Mouse (Mus musculus): Measurements from ENCODE around the gene Ivd. TPM values are rescaled to one million over a fixed set of nuclear protein-coding genes. Genes with fewer than 3 reads are reported as not detected.

Gene Ivd
- polyA plus RNA-seq, 1 experiment from 2014 or later, result 50.4 TPM

- Histone ChIP-seq H3K27me3 (replicated peaks; ENCODE audit: control insufficient read depth, insufficient read depth, low read length) (no peaks in the 10 kb centered on the region), H3K36me3 (ENCODE audit: control insufficient read depth, insufficient read depth) (no peaks in the 10 kb centered on the region), H3K27ac (ENCODE audit: low read length) (no peak overlapping the region), H3K4me2 (ENCODE audit: low read length) (no peak overlapping the region), H3K9me3 (ENCODE audit: control insufficient read depth, low read length) (no peaks in the 10 kb centered on the region; the same call in 1 of the 2 replicates), H3K4me3 (replicated peaks; ENCODE audit: low read length) (no peak overlapping the region), H3K9ac (replicated peaks; ENCODE audit: low read depth, low read length) (no peak overlapping the region), H3K4me1 (replicated peaks; ENCODE audit: control insufficient read depth, insufficient read depth, low read length) (peaks cover 1% of the 10 kb centered on the region)
- 68% methylated on average over 5 of the region's 5 CpGs for WGBS
- ATAC-seq, result no peak
Measured at GRCm38 (mm10) chr2:118841186-118841585, 20.6 kb upstream of the Ivd start.

- Histone ChIP-seq H3K4me3 (replicated peaks; ENCODE audit: low read length) (no peak overlapping the region), H3K27ac (ENCODE audit: low read length) (no peak overlapping the region), H3K36me3 (ENCODE audit: control insufficient read depth, insufficient read depth) (no peaks in the 10 kb centered on the region), H3K4me2 (ENCODE audit: low read length) (no peak overlapping the region), H3K4me1 (replicated peaks; ENCODE audit: control insufficient read depth, insufficient read depth, low read length) (peaks cover 3% of the 10 kb centered on the region), H3K9ac (replicated peaks; ENCODE audit: low read depth, low read length) (no peak overlapping the region), H3K9me3 (ENCODE audit: control insufficient read depth, low read length) (no peaks in the 10 kb centered on the region; the same call in 1 of the 2 replicates), H3K27me3 (replicated peaks; ENCODE audit: control insufficient read depth, insufficient read depth, low read length) (no peaks in the 10 kb centered on the region)
- ATAC-seq, result no peak
- 94% methylated on average over 4 of the region's 4 CpGs for WGBS
Measured at GRCm38 (mm10) chr2:118841774-118842173, 20.0 kb upstream of the Ivd start.

GRCm38 (mm10) chr2:118844427-118844826 is 17.3 kb upstream of the Ivd start:
- Histone ChIP-seq H3K27ac (ENCODE audit: low read length) (no peak overlapping the region), H3K4me2 (ENCODE audit: low read length) (no peak overlapping the region), H3K4me1 (replicated peaks; ENCODE audit: control insufficient read depth, insufficient read depth, low read length) (peaks cover 3% of the 10 kb centered on the region), H3K4me3 (replicated peaks; ENCODE audit: low read length) (no peak overlapping the region), H3K27me3 (replicated peaks; ENCODE audit: control insufficient read depth, insufficient read depth, low read length) (no peaks in the 10 kb centered on the region), H3K36me3 (ENCODE audit: control insufficient read depth, insufficient read depth) (no peaks in the 10 kb centered on the region), H3K9ac (replicated peaks; ENCODE audit: low read depth, low read length) (no peak overlapping the region), H3K9me3 (ENCODE audit: control insufficient read depth, low read length) (no peaks in the 10 kb centered on the region; the same call in 1 of the 2 replicates)
- 88% methylated on average over 3 of the region's 3 CpGs for WGBS
- ATAC-seq, result no peak

GRCm38 (mm10) chr2:118846246-118846645 is 15.5 kb upstream of the Ivd start:
- Histone ChIP-seq H3K36me3 (ENCODE audit: control insufficient read depth, insufficient read depth) (no peaks in the 10 kb centered on the region), H3K27me3 (replicated peaks; ENCODE audit: control insufficient read depth, insufficient read depth, low read length) (no peaks in the 10 kb centered on the region), H3K9me3 (ENCODE audit: control insufficient read depth, low read length) (no peaks in the 10 kb centered on the region; the same call in 1 of the 2 replicates), H3K27ac (ENCODE audit: low read length) (no peak overlapping the region), H3K4me2 (ENCODE audit: low read length) (no peak overlapping the region), H3K4me1 (replicated peaks; ENCODE audit: control insufficient read depth, insufficient read depth, low read length) (peaks cover 3% of the 10 kb centered on the region), H3K9ac (replicated peaks; ENCODE audit: low read depth, low read length) (no peak overlapping the region), H3K4me3 (replicated peaks; ENCODE audit: low read length) (no peak overlapping the region)
- 50% methylated on average over 7 of the region's 7 CpGs for WGBS
- peak; percentile 49; the same call in 1 of the 2 replicates for ATAC-seq

GRCm38 (mm10) chr2:118851756-118852155 is 10.0 kb upstream of the Ivd start:
- H3K9me3 ChIP-seq (ENCODE audit: control insufficient read depth, low read length), result no peaks in the 10 kb centered on the region
- no peaks in the 10 kb centered on the region for H3K36me3 ChIP-seq (ENCODE audit: control insufficient read depth, insufficient read depth)
- no peaks in the 10 kb centered on the region for H3K27me3 ChIP-seq (replicated peaks; ENCODE audit: control insufficient read depth, insufficient read depth, low read length)
- WGBS, result 39% methylated on average over 3 of the region's 3 CpGs
- no peaks in the 10 kb centered on the region for H3K4me1 ChIP-seq (replicated peaks; ENCODE audit: control insufficient read depth, insufficient read depth, low read length)
- H3K4me3 ChIP-seq (replicated peaks; ENCODE audit: low read length), result no peak overlapping the region
- no peak for ATAC-seq
- H3K27ac ChIP-seq (ENCODE audit: low read length), result no peak overlapping the region
- H3K4me2 ChIP-seq (ENCODE audit: low read length), result no peak overlapping the region
- H3K9ac ChIP-seq (replicated peaks; ENCODE audit: low read depth, low read length), result no peak overlapping the region

- Histone ChIP-seq H3K9ac (replicated peaks; ENCODE audit: low read depth, low read length) (peak overlapping the region; percentile 76), H3K9me3 (ENCODE audit: control insufficient read depth, low read length) (no peaks in the 10 kb centered on the region), H3K27me3 (replicated peaks; ENCODE audit: control insufficient read depth, insufficient read depth, low read length) (no peaks in the 10 kb centered on the region), H3K4me1 (replicated peaks; ENCODE audit: control insufficient read depth, insufficient read depth, low read length) (peaks cover 12% of the 10 kb centered on the region), H3K4me3 (replicated peaks; ENCODE audit: low read length) (peak overlapping the region; percentile 78), H3K36me3 (ENCODE audit: control insufficient read depth, insufficient read depth) (no peaks in the 10 kb centered on the region), H3K4me2 (ENCODE audit: low read length) (peak overlapping the region; percentile 92), H3K27ac (ENCODE audit: low read length) (no peak overlapping the region; the same call in 1 of the 2 replicates)
- WGBS, result 0% methylated on average over 1 of the region's 3 CpGs
- no peak for ATAC-seq
Measured at GRCm38 (mm10) chr2:118862340-118862675, 554 bp downstream of the Ivd start.

- 94% methylated on average over 3 of the region's 3 CpGs for WGBS
- no peak overlapping the region for H3K9ac ChIP-seq (replicated peaks; ENCODE audit: low read depth, low read length)
- no peaks in the 10 kb centered on the region for H3K9me3 ChIP-seq (ENCODE audit: control insufficient read depth, low read length)
- no peak for ATAC-seq
- no peak overlapping the region for H3K4me3 ChIP-seq (replicated peaks; ENCODE audit: low read length)
- no peaks in the 10 kb centered on the region for H3K27me3 ChIP-seq (replicated peaks; ENCODE audit: control insufficient read depth, insufficient read depth, low read length)
- 0 out of 2 replicates have a peak, but pooled peaks cover 4% of the 10 kb centered on the region for H3K4me1 ChIP-seq (replicated peaks; ENCODE audit: control insufficient read depth, insufficient read depth, low read length)
- no peak overlapping the region for H3K27ac ChIP-seq (ENCODE audit: low read length)
- no peak overlapping the region for H3K4me2 ChIP-seq (ENCODE audit: low read length)
- no peaks in the 10 kb centered on the region; the same call in 1 of the 2 replicates for H3K36me3 ChIP-seq (ENCODE audit: control insufficient read depth, insufficient read depth)
Measured at GRCm38 (mm10) chr2:118870601-118871000, 8.8 kb downstream of the Ivd start.

- H3K9ac ChIP-seq (replicated peaks; ENCODE audit: low read depth, low read length), result no peak overlapping the region
- H3K27me3 ChIP-seq (replicated peaks; ENCODE audit: control insufficient read depth, insufficient read depth, low read length), result no peaks in the 10 kb centered on the region
- 0 out of 2 replicates have a peak, but pooled peaks cover 4% of the 10 kb centered on the region for H3K4me1 ChIP-seq (replicated peaks; ENCODE audit: control insufficient read depth, insufficient read depth, low read length)
- H3K4me3 ChIP-seq (replicated peaks; ENCODE audit: low read length), result no peak overlapping the region
- no peak overlapping the region for H3K27ac ChIP-seq (ENCODE audit: low read length)
- ATAC-seq, result no peak
- 77% methylated on average over 1 of the region's 1 CpGs for WGBS
- H3K36me3 ChIP-seq (ENCODE audit: control insufficient read depth, insufficient read depth), result no peaks in the 10 kb centered on the region; the same call in 1 of the 2 replicates
- H3K9me3 ChIP-seq (ENCODE audit: control insufficient read depth, low read length), result no peaks in the 10 kb centered on the region
- no peak overlapping the region for H3K4me2 ChIP-seq (ENCODE audit: low read length)
Measured at GRCm38 (mm10) chr2:118871032-118871431, 9.3 kb downstream of the Ivd start.

GRCm38 (mm10) chr2:118873018-118873417 is 11.3 kb downstream of the Ivd start:
- peaks cover 3% of the 10 kb centered on the region; the same call in 1 of the 2 replicates for H3K36me3 ChIP-seq (ENCODE audit: control insufficient read depth, insufficient read depth)
- no peak overlapping the region for H3K27ac ChIP-seq (ENCODE audit: low read length)
- no peak for ATAC-seq
- H3K4me1 ChIP-seq (replicated peaks; ENCODE audit: control insufficient read depth, insufficient read depth, low read length), result 0 out of 2 replicates have a peak, but pooled peaks cover 4% of the 10 kb centered on the region
- H3K4me3 ChIP-seq (replicated peaks; ENCODE audit: low read length), result no peak overlapping the region
- no peaks in the 10 kb centered on the region for H3K27me3 ChIP-seq (replicated peaks; ENCODE audit: control insufficient read depth, insufficient read depth, low read length)
- no peak overlapping the region for H3K4me2 ChIP-seq (ENCODE audit: low read length)
- 91% methylated on average over 5 of the region's 5 CpGs for WGBS
- H3K9ac ChIP-seq (replicated peaks; ENCODE audit: low read depth, low read length), result no peak overlapping the region
- H3K9me3 ChIP-seq (ENCODE audit: control insufficient read depth, low read length), result no peaks in the 10 kb centered on the region

Data from forebrain, embryonic 16.5 days (tissue).